Mouse (Mus musculus) thymus, adult 2 months (tissue): ENCODE results near the gene Drosha. TPM values are rescaled to one million over a fixed set of nuclear protein-coding genes. Genes with fewer than 3 reads are reported as not detected.

Experiments used
- DNase-seq: peaks from one replicate; pipeline ENCODE4 v3.0.0; 2021
- H3K27ac ChIP-seq: fragments of 200-500 bp; 2 replicates; pipeline ENCODE4 v1.5.1; 2012; ENCODE audit warnings: low read length, control low read depth; ENCODE audit not compliant: control insufficient read depth, insufficient read depth
- H3K27me3 ChIP-seq: fragments of 200-500 bp; 2 replicates; pipeline ENCODE4 v1.6.1; 2012; ENCODE audit warnings: mild to moderate bottlenecking, low read length, moderate library complexity, mixed read lengths; ENCODE audit not compliant: control insufficient read depth, insufficient read depth
- H3K36me3 ChIP-seq: fragments of 200-500 bp; 2 replicates; pipeline ENCODE4 v1.6.1; 2012; ENCODE audit warnings: mild to moderate bottlenecking, low read length, moderate library complexity; ENCODE audit not compliant: control insufficient read depth, insufficient read depth
- H3K4me1 ChIP-seq: fragments of 200-500 bp; replicated peaks from 2 replicates; pipeline ENCODE4 v1.6.1; 2012; ENCODE audit warnings: low read length; ENCODE audit not compliant: control insufficient read depth, insufficient read depth
- H3K4me3 ChIP-seq: fragments of 200-500 bp; 2 replicates; pipeline ENCODE4 v1.5.1; 2012; ENCODE audit warnings: mild to moderate bottlenecking, low read length, control low read depth, moderate library complexity; ENCODE audit not compliant: control insufficient read depth, insufficient read depth
- CTCF ChIP-seq: fragments of 200-500 bp; IDR thresholded peaks from 2 replicates; pipeline ENCODE4 v1.5.1; 2012; ENCODE audit warnings: mild to moderate bottlenecking, control low read depth, low read length, moderate library complexity, borderline replicate concordance; ENCODE audit not compliant: control insufficient read depth, poor library complexity, insufficient read depth; ENCODE audit errors: extremely low read depth
- POLR2A ChIP-seq: fragments of 200-500 bp; IDR thresholded peaks from 2 replicates; pipeline ENCODE4 v1.6.1; 2012; ENCODE audit warnings: mild to moderate bottlenecking, low read length, control low read depth, moderate library complexity; ENCODE audit not compliant: control insufficient read depth, poor library complexity, insufficient read depth; ENCODE audit errors: extremely low read depth
- WGBS: fragments of 180-500 bp; shearing (Covaris S2); methylation state at CpG from one replicate; pipeline ENCODE4 v1.1.7; 2018; 5-methylcytosine and 5-hydroxymethylcytosine counted together
- polyA plus RNA-seq: library from polyadenylated mRNA; depleted of rRNA; stranded (reverse); fragments of >200 nt; gene quantifications from 2 replicates; pipeline ENCODE4 v1.2.3, GENCODE M21; 2012; rRNA removed

Drosha gene
- polyA plus RNA-seq: 19.5 and 22.0 TPM in 2 replicates

- no peak within 1 kb of the TSS for H3K27ac ChIP-seq
- TF ChIP-seq POLR2A (peak; percentile 71), CTCF (0 out of 2 replicates have a peak, but pooled peaks have one; percentile 34)
- H3K4me3 ChIP-seq: peak within 1 kb of the TSS; percentile 93
- H3K4me1 ChIP-seq: peaks cover 7% of the 10 kb centered on the region
- WGBS: under 1% methylated on average over 67 of the region's 67 CpGs
- peaks cover 12% of the 10 kb centered on the region; the same call in 1 of the 2 replicates for H3K36me3 ChIP-seq
- peak; percentile 99 for DNase-seq
- H3K27me3 ChIP-seq: no peaks in the 10 kb centered on the region
These were observed at the start of gene Drosha, which contains the start of gene 6030458C11Rik for GRCm38 (mm10) chr15:12824197-12824952. Gene Drosha (plus strand): TSS chr15:12824815. Gene 6030458C11Rik (minus strand): TSS chr15:12824649.

- WGBS: 83% methylated on average over 6 of the region's 6 CpGs
- Histone ChIP-seq H3K4me1 (no peaks in the 10 kb centered on the region), H3K36me3 (no peaks in the 10 kb centered on the region), H3K4me3 (no peak overlapping the region), H3K27me3 (no peaks in the 10 kb centered on the region), H3K27ac (no peak overlapping the region)
- DNase-seq: no peak
- TF ChIP-seq CTCF: no peak
- TF ChIP-seq POLR2A: no peak
These were observed 43.3 kb upstream of the Drosha start for GRCm38 (mm10) chr15:12781296-12781695.

GRCm38 (mm10) chr15:12781729-12782326 is 42.8 kb upstream of the Drosha start:
- no peaks in the 10 kb centered on the region for H3K27me3 ChIP-seq
- no peaks in the 10 kb centered on the region for H3K4me1 ChIP-seq
- no peaks in the 10 kb centered on the region for H3K36me3 ChIP-seq
- no peak overlapping the region for H3K27ac ChIP-seq
- TF ChIP-seq POLR2A (no peak), CTCF (no peak)
- no peak overlapping the region for H3K4me3 ChIP-seq
- 78% methylated on average over 14 of the region's 16 CpGs for WGBS
- DNase-seq: no peak

GRCm38 (mm10) chr15:12788536-12788935 is 36.1 kb upstream of the Drosha start:
- Histone ChIP-seq H3K4me1 (no peaks in the 10 kb centered on the region), H3K4me3 (no peak overlapping the region), H3K27ac (no peak overlapping the region), H3K27me3 (no peaks in the 10 kb centered on the region), H3K36me3 (no peaks in the 10 kb centered on the region)
- no peak for DNase-seq
- TF ChIP-seq POLR2A: no peak
- TF ChIP-seq CTCF: no peak
- WGBS: 83% methylated on average over 5 of the region's 5 CpGs

GRCm38 (mm10) chr15:12789406-12789867 is 35.2 kb upstream of the Drosha start:
- TF ChIP-seq POLR2A (no peak), CTCF (no peak)
- no peaks in the 10 kb centered on the region for H3K4me1 ChIP-seq
- 62% methylated on average over 10 of the region's 10 CpGs for WGBS
- H3K27ac ChIP-seq: no peak overlapping the region
- no peaks in the 10 kb centered on the region for H3K27me3 ChIP-seq
- no peak overlapping the region for H3K4me3 ChIP-seq
- no peak for DNase-seq
- no peaks in the 10 kb centered on the region for H3K36me3 ChIP-seq

- TF ChIP-seq CTCF (no peak), POLR2A (no peak)
- Histone ChIP-seq H3K27me3 (no peaks in the 10 kb centered on the region), H3K4me1 (no peaks in the 10 kb centered on the region), H3K36me3 (no peaks in the 10 kb centered on the region), H3K27ac (no peak overlapping the region), H3K4me3 (no peak overlapping the region)
- WGBS: 93% methylated on average over 6 of the region's 6 CpGs
- DNase-seq: no peak
These were observed 30.3 kb upstream of the Drosha start for GRCm38 (mm10) chr15:12794311-12794710.

GRCm38 (mm10) chr15:12795457-12795894 is 29.1 kb upstream of the Drosha start:
- H3K27me3 ChIP-seq: no peaks in the 10 kb centered on the region
- H3K27ac ChIP-seq: no peak overlapping the region
- WGBS: 2% methylated on average over 2 of the region's 2 CpGs
- H3K36me3 ChIP-seq: no peaks in the 10 kb centered on the region
- no peaks in the 10 kb centered on the region for H3K4me1 ChIP-seq
- DNase-seq: peak; percentile 65
- no peak overlapping the region for H3K4me3 ChIP-seq
- TF ChIP-seq CTCF: no peak
- TF ChIP-seq POLR2A: no peak
